Mouse (Mus musculus) ES-Bruce4 (cell line): ENCODE measurements around the gene Dlg1.

Experiments
- CTCF ChIP-seq: IDR thresholded peaks from one replicate; pipeline ENCODE4 v1.8.1; 2011; ENCODE audit warnings: low read depth, low read length
- EP300 ChIP-seq: IDR thresholded peaks from 2 replicates; pipeline ENCODE4 v1.6.1; 2011; ENCODE audit warnings: low read depth, low read length; ENCODE audit not compliant: insufficient read depth

- no peak for TF ChIP-seq CTCF
- TF ChIP-seq EP300: no peak
Observed at GRCm38 (mm10) chr16:31619675-31620335, 43.4 kb upstream of the Dlg1 start.
